Mouse (Mus musculus): ENCODE data around the gene Armc6. TPM values are rescaled to one million over a fixed set of nuclear protein-coding genes. Genes with fewer than 3 reads are reported as not detected.

The Armc6 gene
- total RNA-seq (2022): 10 to 100 TPM; 13.3 to 19.3 (median 16.0) TPM

DNA sequence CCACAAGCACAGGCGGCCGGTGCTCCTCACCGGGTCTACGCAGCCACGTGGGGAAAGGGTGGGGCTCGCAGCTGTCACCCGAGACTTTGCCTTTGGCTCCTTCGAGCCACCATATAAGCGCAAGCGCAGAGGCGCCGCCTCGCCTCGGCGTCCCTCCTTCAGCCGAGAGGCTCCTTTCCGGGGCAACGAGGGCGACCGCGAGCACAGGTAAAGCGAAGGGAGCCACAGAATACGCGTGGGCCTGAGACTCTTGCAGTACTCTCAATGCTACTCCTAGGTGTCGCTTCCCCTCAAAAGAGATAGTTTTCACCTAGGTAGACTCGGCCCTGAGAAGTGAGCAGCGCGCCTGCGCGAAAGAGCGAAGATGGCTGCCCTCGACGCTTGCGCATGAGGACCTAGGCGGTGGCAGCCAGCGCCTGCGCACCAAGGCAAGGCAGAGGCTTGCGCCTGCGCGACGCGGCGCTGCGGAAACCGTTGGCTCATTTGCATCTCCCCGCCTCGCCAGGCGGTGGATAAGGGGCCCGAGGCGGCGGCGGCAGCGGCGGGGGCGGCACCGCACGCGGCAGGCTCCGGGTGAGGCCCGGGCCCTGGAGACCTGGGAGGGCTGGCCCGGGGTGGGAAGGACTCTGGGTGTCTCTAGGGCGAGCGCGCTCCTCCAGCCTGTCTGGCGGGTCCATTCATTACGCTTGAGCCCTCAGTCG is at the start of gene Armc6, which contains the start of gene Sugp2:
Armc6 (minus strand) TSS at position 387 of the 701 bp plus-strand sequence.
Sugp2 (plus strand) TSS at position 147 of the 701 bp plus-strand sequence.
- DNase-seq: peak; percentile 95

DNA sequence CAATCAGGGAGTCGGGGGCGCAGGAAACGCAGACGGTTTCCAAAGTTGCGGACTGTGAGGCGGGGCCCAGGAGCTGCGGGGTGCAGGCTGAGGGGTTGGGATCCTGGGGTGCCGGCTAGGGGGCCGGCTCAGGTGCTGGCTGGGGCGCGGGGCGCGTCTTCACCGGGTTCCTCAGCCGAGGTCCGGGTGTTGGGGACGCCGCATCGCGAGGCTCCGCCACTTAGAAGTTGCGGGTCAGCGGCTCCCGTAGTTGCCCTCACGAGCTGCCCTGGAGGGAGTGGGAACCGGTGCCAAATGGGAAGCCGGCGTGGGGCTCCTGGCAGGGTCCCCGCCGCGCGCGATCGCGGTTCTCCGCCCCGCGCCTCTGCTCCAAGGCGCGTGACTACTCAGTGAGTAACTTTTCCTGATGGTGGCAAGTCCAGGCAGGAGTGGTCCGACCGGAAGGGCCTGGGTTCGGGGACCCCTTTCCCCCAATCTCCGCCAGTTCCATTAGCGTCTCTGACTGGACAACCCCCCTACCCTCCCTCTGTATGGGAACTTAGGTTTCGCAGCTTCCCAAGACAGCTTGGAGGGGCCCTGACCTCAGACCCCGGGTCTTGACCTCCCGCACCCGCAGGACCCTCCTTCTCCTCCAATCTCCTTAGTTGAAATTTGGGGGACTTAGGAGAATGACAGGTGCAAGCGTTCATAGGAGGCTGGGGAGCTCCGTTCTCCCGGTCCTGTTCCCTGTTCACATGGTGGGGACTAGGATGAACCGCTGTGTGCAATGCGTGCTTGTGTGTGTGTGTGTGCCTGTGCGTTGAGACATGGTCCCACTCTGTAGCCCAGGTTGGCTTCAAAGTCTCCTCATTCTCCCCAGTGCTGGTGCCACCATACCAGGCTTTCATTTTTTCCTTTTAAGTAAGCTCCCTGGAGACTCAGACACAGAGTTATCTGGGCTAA is 49.1 kb upstream of the Armc6 start:
- DNase-seq: no peak

DNA sequence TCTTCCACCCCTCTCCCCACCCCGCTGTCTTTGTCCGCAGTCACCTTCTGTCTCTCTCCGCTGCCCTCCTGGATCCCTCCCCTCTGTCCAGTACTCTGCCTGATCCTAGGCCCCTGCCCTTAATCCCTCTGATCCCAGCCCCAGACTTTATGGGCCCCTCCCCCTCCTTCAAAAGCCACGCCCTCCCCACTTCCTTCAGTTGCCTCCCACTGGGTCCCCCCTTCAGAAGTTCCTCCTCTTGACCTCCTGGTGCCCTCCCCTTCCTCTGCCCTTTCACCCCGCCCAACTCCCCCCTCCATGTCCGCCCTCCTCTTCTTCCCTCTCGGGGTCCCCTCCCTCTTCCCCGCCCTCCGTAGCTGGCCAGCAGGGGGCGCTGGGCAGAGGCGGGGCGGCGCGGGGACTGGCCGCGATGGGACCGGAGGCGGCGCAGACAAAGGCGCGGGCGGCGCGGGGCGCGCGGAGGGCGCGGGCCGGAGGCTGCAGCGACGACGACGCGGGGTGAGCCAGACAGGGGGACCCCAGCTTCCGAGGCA is 48.4 kb upstream of the Armc6 start, which contains the start of gene Homer3:
Homer3 (plus strand) TSS at position 225 of the 533 bp plus-strand sequence.
- peak; percentile 88 for DNase-seq

DNA sequence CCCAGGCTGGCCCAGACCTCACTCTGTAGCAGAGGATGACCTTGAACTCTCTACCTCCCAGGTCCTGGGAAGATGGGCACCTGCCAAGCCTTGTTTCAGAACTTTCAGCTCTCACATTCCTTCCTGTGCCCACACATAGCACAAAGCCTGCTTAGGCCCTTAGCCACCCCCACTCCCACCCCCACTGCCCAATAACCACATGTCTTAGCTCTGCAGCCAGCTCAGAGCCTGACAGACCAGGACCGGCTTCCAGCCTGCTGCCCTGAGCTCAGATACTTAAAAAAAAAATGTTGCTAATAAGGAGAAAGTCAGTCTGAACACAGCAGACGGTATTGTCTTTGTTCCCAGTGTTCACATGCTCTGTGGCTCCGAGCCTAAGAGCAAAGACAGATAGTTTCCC is 46.7 kb upstream of the Armc6 start:
- no peak for DNase-seq

DNA sequence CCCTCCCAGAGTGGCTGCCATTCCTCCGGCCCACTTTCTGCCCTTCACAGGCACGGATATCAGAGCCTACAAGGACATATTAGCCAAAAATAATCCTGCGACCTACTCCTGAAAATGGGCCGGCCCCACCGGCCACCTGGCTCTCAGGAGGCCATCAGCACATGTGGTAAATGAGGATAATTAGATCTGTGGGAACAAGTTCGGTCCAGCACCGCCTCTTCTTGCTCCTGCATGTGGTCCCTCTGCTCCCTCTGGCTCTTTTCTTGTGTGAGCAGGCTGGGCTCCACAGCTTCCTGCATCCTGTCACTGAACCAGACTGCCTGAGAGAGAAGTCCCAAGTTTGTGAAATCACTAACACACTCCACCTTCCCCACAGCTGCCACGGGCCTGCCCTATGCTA is 45.0 kb upstream of the Armc6 start:
- DNase-seq: no peak

DNA sequence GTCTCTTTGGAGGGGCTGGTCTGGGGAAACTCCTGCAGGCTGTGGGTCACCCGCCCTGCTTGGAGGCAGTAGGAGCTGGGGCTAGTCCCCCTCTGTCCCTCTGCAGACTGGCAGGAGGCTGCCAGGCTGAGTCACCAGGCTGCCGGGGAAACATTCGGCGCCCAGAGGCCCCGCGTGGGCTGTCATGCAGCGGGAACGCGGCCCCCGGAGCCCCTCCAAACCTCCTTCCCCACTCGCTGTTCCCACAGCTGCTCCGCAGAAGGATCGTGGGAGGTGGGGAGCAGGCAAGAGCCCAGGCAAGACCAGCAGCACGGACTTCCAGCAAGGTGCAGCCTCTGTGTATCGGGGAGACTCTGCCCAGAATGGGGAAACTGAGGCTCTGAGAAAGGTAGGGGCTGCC is 43.9 kb upstream of the Armc6 start:
- DNase-seq: no peak

DNA sequence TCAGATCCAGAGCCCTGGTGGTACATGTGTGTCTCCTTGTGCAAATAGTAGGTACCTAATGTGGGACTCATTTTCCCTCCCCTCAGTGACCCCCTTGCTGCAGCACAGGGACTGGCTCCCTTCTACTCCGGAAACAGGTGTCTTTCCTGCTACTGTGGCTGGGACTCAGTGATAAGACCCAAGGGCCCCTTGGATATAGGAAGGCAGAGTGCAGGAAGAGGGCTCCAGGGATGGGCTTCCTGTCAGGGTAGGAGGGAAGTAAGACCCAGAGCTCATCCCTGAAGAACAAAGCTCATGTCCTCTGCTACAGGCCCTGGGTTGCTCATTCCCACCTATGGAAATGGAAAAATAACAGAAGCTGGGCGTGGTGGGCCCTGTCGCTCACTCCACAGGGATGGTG is 42.2 kb upstream of the Armc6 start:
- no peak for DNase-seq

DNA sequence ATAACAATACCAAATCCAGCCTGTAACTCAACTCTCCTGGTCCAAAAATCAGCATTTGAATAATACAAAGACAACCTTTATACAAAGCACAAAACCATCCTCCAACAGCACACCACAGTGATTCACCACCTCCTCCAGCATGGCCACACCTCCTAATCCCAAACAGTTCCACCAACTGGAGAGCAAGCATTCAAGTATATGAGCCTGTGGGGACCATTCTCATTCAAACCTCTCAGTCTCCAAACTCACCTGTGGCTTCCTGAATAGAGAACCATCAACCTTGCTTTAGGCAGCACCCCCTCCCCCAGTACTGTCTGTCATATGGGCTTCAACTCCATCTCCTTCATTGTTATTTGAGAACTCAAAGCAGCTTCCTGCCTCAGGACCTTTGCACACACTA is 40.1 kb upstream of the Armc6 start:
- no peak for DNase-seq

DNA sequence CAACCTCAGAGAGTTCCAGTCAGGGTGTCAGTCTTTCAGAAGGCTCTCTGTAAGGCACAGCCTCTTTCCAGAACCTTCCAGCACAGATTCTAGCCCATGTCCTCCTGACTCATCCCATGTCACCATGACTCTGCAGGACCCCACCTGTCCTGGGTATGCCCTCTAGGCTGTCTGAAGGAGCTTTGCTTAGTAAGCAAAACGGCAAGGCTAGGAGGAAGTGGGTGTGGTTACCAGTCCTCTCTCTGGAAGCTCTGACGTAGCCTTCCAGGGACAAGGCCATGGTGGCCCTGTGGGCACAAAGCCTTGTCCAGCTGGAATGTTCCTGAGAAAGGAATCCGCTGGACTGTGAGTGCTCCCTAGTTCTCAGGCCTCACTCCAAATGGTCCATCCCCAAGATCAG is 38.7 kb upstream of the Armc6 start:
- DNase-seq: peak; percentile 80

DNA sequence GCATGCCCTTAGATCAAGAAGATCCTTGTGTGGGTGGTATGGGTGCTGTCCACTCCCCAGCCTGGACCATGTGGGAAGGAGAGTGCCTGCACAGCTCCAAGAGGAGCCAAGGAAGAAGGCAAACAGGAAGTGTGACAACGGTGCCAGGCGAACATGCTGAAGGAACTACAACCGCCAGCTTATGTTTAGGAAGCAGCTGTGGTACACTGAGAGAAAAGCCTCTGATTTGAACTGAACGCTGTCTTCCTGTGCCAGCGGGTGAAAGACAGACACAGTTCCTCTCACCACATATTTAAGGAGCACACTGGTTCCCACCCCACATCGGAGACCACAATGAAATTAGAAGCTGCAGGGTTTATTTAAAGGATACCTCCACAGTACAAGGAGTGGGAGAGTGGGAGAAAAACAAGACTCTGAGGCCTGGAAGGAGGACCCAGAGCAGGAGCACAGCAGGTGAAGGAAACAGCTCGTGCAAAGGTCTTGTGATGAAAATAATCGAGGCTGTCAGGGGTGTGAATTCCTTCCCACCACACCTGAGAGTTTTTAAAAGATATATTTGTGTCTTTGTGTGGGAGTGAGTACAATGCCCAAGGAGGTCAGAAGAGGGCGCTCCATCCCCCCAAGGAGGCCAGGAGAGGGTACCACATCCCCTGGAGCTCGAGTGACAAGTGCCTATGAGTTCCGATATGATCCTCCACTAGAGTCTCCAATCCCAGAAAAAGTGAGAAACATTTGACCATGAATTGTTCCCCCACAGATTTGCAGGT is 34.7 kb upstream of the Armc6 start:
- DNase-seq: no peak

DNA sequence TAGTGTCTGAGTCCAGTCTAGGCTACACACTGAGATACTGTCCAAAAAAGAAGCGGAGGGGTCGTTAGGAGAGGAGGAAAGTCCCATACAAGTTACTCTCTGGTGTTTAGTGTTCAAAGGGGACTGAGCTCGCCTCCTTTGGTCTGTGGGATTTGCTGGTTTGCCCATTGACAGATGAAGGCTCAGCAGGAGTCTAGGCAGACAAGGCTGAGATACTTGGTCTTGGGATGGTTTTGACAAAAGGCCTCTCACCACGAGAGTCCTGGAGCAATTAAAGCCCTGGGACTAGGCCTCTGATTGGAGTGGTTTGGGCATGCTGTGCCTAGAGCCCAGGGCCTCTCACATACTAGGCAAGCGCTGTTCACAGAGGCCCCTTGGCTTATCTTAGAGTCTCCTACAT is 34.0 kb upstream of the Armc6 start:
- DNase-seq: no peak

DNA sequence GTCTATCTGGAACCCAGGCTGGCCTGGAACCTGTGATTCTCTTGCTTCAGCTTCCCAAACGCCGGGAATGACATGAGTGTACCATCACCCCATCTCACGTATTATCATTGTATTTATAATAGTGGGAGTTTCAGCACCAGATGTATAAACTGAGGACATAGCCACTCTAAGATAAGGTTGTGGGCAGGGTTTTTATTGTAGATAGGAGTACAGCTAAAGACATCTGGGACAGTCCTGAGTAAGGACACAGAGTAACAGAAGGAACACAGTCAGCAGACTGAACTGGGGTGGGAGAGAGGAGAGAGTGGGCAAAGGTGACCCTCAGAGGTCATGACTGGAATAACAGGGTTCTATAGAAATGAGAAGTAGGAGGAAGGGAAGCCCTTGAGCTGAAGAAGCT is 33.4 kb upstream of the Armc6 start:
- DNase-seq: no peak

DNA sequence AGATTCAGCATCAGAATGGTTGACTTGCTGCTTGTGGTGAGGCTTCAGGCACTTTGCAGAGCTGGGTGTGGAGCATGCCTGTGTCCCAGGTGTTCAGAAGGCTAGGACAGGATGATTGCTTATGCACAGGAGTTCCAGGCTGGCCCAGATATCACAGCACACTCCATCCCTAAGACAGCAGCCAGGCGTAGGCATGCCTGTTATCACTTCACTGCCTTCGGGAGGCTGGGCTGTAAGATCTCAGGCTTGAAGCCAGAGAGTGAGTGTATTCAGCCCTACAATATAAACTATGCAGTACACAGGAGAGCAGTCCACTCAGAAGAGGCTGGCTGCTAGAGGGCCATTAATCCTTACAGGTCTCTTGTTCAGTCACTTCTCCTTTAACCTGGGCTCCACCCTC is 24.8 kb upstream of the Armc6 start:
- DNase-seq: no peak

DNA sequence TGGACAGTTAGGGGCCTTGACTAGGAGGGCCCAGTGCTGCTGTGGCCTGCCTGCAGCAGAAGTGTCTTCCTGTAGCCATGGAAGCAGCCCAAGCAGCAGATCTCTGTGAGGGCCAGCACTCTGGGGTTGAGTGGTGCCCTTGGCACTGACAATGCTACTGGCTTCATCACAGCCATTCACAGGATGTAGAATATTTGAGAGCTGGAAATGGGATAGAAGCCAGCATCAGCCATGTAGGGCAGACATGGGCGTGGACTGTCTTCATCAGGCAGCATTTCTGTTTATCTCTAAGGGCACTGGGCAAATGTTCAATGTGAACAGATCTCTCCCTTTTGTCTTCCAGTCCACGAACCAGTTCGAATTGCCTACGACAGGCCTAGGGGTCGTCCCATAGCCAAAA is 24.3 kb upstream of the Armc6 start:
- no peak for DNase-seq

DNA sequence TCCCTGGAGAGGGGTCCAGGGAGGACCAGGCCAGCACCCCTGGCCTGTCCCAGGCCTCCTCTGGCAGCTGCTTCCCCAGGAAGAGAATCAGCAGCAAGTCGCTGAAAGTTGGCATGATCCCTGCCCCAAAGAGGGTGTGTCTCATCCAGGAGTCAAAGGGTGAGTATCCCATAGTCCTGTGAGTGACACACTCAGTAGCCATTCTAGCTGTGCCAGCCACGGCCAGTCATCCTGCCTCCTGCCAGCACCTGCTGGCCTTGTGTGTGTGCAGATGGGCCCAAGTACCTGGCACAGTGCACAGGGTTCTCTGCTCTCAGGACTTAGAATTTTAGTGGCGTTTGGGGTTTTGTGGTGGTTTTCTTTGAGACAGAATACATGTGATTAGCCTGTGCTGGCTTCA is 23.2 kb upstream of the Armc6 start:
- no peak for DNase-seq

DNA sequence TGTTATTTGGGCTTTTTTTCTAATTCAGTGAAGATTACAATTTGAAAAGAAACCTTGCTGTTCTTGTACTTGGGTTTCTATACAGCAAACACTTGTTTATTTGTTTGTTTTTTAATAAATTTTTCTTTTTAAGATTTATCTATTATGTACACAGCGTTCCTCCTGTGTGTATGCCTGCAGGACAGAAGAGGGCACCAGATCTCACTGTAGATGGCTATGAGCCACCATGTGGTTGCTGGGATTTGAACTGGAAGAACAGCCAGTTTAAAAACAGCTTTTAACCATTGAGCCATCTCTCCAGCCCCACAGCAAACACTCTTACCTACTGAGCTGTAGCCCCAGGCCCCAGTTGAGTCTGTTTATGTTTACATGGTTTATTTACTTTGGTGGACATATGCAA is 20.4 kb upstream of the Armc6 start:
- DNase-seq: no peak

DNA sequence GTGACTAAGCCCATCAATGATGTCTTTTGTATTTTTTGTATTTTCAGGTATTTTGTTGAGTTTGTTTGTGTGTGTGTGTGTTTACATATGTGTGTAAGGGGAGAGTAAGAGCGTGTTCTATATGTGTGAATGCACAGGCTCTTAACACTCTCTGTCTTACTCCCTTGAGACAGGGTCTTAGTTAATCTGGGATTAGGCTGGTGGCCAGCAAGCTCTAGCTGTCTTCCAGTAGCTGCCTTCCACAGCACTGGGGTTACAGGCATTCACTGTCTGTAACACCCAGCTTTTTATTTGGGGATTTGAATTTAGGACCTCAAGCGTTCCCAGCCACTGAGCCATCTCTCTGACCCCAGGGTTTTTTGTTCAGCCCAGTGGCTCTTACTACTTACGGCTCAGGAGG is 13.6 kb upstream of the Armc6 start:
- no peak for DNase-seq

DNA sequence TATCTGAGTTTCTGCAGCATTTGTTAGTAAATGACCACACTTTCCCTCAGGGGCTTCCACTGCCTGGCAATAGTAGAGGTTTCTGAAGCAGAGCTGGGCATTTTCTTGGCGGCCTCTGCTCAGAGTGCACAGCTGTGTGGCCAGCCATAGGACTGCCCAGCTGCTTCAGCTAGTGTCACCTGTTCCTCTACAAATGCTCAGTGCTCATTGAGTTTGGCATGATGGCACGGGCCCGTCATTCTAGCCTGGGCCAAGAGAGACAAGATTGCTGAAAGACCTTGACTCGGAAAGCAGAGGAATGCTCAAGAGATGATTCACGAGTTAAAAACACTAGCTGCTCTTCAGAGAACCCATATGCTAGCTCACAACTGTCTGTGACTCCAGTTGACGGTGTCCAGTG is 12.4 kb upstream of the Armc6 start:
- DNase-seq: peak; percentile 57

DNA sequence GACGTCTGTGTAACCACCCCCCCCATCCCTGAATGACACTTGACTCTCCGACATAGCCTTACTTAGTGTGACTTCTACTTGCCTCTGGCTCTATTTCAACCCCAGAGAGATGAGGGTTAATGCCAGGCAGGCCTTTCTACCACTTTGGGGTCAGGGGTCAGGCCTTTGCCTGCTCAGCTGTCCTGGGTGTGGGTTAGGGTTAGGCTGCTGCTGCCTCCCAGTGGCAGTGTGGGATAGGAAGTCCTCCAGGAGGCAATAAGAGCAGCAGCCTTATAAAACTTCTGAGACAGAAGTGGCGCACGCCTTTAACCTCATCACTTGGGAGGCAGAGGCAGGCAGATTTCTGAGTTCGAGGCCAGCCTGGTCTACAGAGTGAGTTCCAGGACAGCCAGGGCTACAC is 6.4 kb upstream of the Armc6 start:
- no peak for DNase-seq

DNA sequence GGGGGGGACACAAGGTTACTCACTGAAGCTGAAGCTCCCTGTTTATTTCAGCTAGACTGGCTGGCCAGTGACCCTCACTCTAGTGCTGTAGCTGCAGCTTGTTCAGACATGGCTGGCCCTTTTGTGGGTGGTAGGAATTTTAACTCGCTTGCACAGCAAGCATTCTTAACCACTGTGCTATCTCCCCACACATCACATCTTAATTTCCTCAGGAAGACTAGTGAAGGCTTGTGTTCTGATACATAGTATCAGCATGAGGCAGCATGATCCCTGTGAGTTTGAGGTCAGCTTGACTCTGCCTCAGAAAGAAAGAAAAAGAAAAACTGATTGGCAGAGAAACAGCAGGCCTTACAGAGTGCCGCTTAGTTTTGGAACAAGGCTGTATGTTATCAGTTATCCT is 3.6 kb upstream of the Armc6 start:
- no peak for DNase-seq

DNA sequence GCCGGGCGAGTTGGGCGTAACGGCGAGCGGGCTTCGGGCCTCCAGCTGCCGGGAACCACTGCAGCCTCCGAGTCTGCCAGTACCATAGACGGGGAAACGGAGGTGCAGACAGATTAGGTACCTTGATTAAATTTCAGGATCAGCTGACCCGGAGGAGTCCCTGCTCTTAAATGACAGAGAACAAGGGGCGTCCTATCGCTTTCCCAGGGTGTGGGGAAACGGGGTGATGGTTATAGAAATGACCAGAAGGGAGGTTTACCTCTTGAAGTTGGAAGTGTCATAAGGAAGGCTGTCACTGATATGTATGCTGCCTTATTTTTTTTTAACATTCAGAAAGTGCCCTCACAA is 489 bp upstream of the Armc6 start:
- no peak for DNase-seq

DNA sequence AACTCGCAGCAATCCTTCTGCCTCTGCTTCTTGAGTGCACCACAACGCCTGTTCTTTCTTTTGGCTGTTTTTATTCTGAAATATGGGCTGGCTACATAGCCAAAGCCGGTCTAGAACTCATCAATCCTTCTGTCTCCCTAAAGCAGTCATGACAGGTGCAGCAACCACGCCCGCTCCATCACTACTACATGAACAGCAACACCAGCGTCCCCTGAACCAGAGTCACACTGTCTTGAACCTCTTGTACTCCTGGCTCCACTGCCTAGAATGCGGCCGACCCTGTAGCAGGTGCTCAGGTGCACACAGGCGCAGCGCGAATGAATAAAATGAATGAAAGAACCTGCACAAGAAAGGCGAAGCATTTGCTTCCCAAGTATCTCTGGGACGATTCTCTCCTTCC is 660 bp downstream of the Armc6 start:
- DNase-seq: no peak

DNA sequence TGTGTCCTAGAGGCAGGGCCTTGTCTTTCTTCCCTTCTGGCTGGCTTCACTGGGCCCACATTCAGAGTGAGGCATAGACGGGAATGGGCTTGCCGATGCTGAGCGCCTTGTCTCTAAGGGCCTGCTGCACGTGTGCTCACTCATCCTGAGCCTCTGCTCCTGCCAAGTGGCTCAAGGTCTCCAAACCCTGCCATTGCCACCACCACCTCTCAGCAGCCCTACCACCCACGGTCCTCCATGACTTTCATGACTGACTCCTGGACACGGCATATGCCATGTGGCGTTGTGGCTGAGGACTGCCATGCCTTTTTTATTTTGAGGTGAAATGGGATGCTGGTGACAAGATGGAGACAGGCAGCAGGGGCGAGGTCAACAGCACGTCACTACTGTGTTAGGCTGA is 3.4 kb downstream of the Armc6 start:
- DNase-seq: no peak

Data from adrenal gland, adult 8-10 months (tissue).